Mouse (Mus musculus): ENCODE measurements around the gene Ppp1r18.
A peak's percentile ranks its signal among the peaks of the same experiment; 100 is the strongest.

DNA sequence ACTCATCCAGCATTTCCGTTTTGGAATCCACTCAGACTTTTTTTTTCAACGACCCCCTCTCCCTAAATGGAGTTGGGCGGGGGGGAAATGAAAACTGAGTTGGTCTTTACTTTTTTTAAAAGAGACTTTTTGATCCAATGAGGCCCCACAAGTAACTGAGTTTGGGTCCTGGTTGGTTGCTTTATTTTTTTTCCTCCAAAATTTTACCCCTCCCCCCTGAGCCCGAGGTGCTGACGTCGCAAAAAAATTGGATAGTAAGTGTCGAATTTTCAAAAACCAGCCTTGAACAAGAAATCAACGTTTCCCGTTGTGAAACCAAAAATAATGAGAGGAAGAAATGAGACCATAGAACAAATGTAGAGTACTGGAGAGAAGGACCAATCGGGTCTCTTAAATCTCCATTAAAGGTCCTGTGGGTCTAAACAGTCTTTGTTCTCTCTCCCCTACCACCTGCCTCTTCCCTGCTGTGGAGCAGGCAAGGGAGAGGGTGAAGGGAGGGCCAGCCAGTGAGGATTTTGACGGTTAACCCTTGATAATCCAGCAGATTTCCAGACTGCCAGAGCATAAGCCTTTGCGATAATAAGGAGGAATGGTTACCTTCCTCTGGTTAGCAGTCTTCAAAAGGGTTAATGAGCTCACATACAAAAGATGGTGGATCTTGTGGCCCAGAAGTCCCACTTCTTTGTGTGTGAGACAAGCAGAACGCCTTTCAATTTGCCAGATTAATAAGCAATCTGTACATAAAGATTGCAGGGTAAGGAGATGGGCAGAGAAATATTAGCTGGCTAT is 52.3 kb downstream of the Ppp1r18 start:
- TF ChIP-seq POLR2A (IDR thresholded peaks at IDR 0.05; ENCODE audit: insufficient read length, low read depth) = peak; percentile 51
- TF ChIP-seq POLR2AphosphoS2 (IDR thresholded peaks at IDR 0.05; ENCODE audit: insufficient read length, low read depth) = peak; percentile 95
- no peak for TF ChIP-seq MYOD1 (IDR thresholded peaks at IDR 0.05; ENCODE audit: control insufficient read depth in 1 of 3, insufficient read length in 2 of 3, low read depth in 2 of 3)
